Comparison of ENCODE assay signal across 8 mouse cellular contexts in genomic region chr7:80357156-80357555, GRCm38 (mm10). TPM values are rescaled to one million over a fixed set of nuclear protein-coding genes. Genes with fewer than 3 reads are reported as not detected.
DNase-seq lines count a peak whose midpoint lies in the region; ATAC-seq and TF ChIP-seq lines count a peak whose summit lies in the region.

No protein-coding gene starts in this region.

- no peak overlapping the region for H3K4me3 ChIP-seq in left cerebral cortex, adult 2 months
- no peak overlapping the region for H3K4me3 ChIP-seq in heart, embryonic 15.5 days
- H3K4me3 ChIP-seq in neural tube, embryonic 12.5 days: no peak overlapping the region

- WGBS in heart, embryonic 15.5 days: 62% methylated on average over 8 of the region's 8 CpGs
- WGBS in neural tube, embryonic 12.5 days: 27% methylated on average over 8 of the region's 8 CpGs

- peak overlapping the region; percentile 57 for H3K27ac ChIP-seq in left cerebral cortex, adult 2 months
- H3K27ac ChIP-seq in heart, embryonic 15.5 days: peak overlapping the region; percentile 47
- H3K27ac ChIP-seq in neural tube, embryonic 12.5 days: no peak overlapping the region

- H3K4me1 ChIP-seq in heart, embryonic 15.5 days (replicated peaks): 0 out of 2 replicates have a peak, but pooled peaks cover 6% of the 10 kb centered on the region
- H3K4me1 ChIP-seq in neural tube, embryonic 12.5 days: peaks cover 16% of the 10 kb centered on the region

- intact Hi-C loops in left cerebral cortex, adult 2 months (cut with DNase I): no loop called here
- intact Hi-C loops in left cerebral cortex, postnatal 36 days (cut with DNase I): no loop called here

- H3K9me3 ChIP-seq in heart, embryonic 15.5 days (replicated peaks): no peaks in the 10 kb centered on the region
- H3K9me3 ChIP-seq in neural tube, embryonic 12.5 days: no peaks in the 10 kb centered on the region

- TF ChIP-seq CTCF in left cerebral cortex, adult 2 months (IDR thresholded peaks at IDR 0.05): no peak; the same call in 1 of the 2 replicates

- no peaks in the 10 kb centered on the region for H3K27me3 ChIP-seq in heart, embryonic 15.5 days
- H3K27me3 ChIP-seq in neural tube, embryonic 12.5 days (replicated peaks): no peaks in the 10 kb centered on the region

- ATAC-seq in heart, embryonic 15.5 days (replicated peaks; ENCODE audit: insufficient number of reproducible peaks, insufficient read depth, low FRiP score, low read depth): peak; percentile 47
- peak; percentile 63; the same call in 1 of the 2 replicates for ATAC-seq in neural tube, embryonic 12.5 days (ENCODE audit: low FRiP score, low read depth)

- H3K36me3 ChIP-seq in heart, embryonic 15.5 days: peaks cover 63% of the 10 kb centered on the region
- peaks cover 88% of the 10 kb centered on the region for H3K36me3 ChIP-seq in neural tube, embryonic 12.5 days

- H3K9ac ChIP-seq in heart, embryonic 15.5 days: no peak overlapping the region; the same call in 1 of the 2 replicates
- H3K9ac ChIP-seq in neural tube, embryonic 12.5 days: 0 out of 2 replicates have a peak overlapping the region, but pooled peaks have one; percentile 8

- no peak overlapping the region for H3K4me2 ChIP-seq in heart, embryonic 15.5 days
- peak overlapping the region; percentile 9; the same call in 1 of the 2 replicates for H3K4me2 ChIP-seq in neural tube, embryonic 12.5 days (replicated peaks)

- DNase-seq in adrenal gland, adult (ENCODE audit: inconsistent age in 2 of 2, low spot score in 1 of 2): peak; percentile 50 to 84
- no peak for DNase-seq in adrenal gland, postnatal 25 days
- DNase-seq in left cerebral cortex, adult 2 months (ENCODE audit: extremely low spot score in 1 of 2, low spot score in 2 of 2): no peak
- no peak for DNase-seq in left cerebral cortex, postnatal 36 days (ENCODE audit: low spot score in 2 of 2)
- no peak for DNase-seq in spleen, adult 18-20 months
- DNase-seq in cerebellum, postnatal 4 days (ENCODE audit: low spot score in 2 of 2): no peak

RNA-seq across cellular contexts. Expression of gene Man2a2, which starts 14.0 kb away (rescaled TPM):
- 92.6 and 109 TPM in 2 replicates for total RNA-seq in adrenal gland, postnatal 25 days (2021)
- 100 to 1,000 TPM; 152 to 157 TPM for total RNA-seq in left cerebral cortex, adult 2 months (2021)
- 100 to 1,000 TPM; 128 to 158 TPM for total RNA-seq in left cerebral cortex, postnatal 36 days (2021)
- polyA plus RNA-seq in heart, embryonic 15.5 days (2015; fragmentation: Nextera tagmentation; extraction: Ambion mirVana): 15.1 and 21.1 TPM in 2 replicates
- polyA plus RNA-seq in neural tube, embryonic 12.5 days (2016; fragmentation: Nextera tagmentation; extraction: Ambion mirVana): 25.0 and 25.5 TPM in 2 replicates

RNA-seq across cellular contexts. Expression of gene Hddc3, which starts 14.3 kb away (rescaled TPM):
- total RNA-seq in adrenal gland, postnatal 25 days (2021): 32.8 and 37.9 TPM in 2 replicates
- 10 to 100 TPM; 46.4 to 56.4 TPM for total RNA-seq in left cerebral cortex, adult 2 months (2021)
- 10 to 100 TPM; 52.9 to 65.7 TPM for total RNA-seq in left cerebral cortex, postnatal 36 days (2021)
- polyA plus RNA-seq in heart, embryonic 15.5 days (2015; fragmentation: Nextera tagmentation; extraction: Ambion mirVana): 16.1 and 17.4 TPM in 2 replicates
- polyA plus RNA-seq in neural tube, embryonic 12.5 days (2016; fragmentation: Nextera tagmentation; extraction: Ambion mirVana): 20.6 and 21.1 TPM in 2 replicates

RNA-seq across cellular contexts. Expression of gene Unc45a, which starts 16.4 kb away (rescaled TPM):
- 47.0 and 49.5 TPM in 2 replicates for total RNA-seq in adrenal gland, postnatal 25 days (2021)
- 10 to 100 TPM; 37.7 to 43.7 TPM for total RNA-seq in left cerebral cortex, adult 2 months (2021)
- total RNA-seq in left cerebral cortex, postnatal 36 days (2021): 10 to 100 TPM; 36.4 to 39.6 TPM
- 16.6 and 21.5 TPM in 2 replicates for polyA plus RNA-seq in heart, embryonic 15.5 days (2015; fragmentation: Nextera tagmentation; extraction: Ambion mirVana)
- polyA plus RNA-seq in neural tube, embryonic 12.5 days (2016; fragmentation: Nextera tagmentation; extraction: Ambion mirVana): 55.8 and 59.9 TPM in 2 replicates

RNA-seq across cellular contexts. Expression of gene Fes, which starts 30.6 kb away (rescaled TPM):
- 10.0 and 12.0 TPM in 2 replicates for total RNA-seq in adrenal gland, postnatal 25 days (2021)
- 1 to 10 TPM; 5.3 to 6.8 TPM for total RNA-seq in left cerebral cortex, adult 2 months (2021)
- total RNA-seq in left cerebral cortex, postnatal 36 days (2021): 1 to 10 TPM; 6.0 to 7.1 TPM
- polyA plus RNA-seq in heart, embryonic 15.5 days (2015; fragmentation: Nextera tagmentation; extraction: Ambion mirVana): 10.9 and 14.4 TPM in 2 replicates
- 7.7 and 9.0 TPM in 2 replicates for polyA plus RNA-seq in neural tube, embryonic 12.5 days (2016; fragmentation: Nextera tagmentation; extraction: Ambion mirVana)

RNA-seq across cellular contexts. Expression of gene Rccd1, which starts 32.9 kb away (rescaled TPM):
- total RNA-seq in adrenal gland, postnatal 25 days (2021): 15.4 and 19.1 TPM in 2 replicates
- total RNA-seq in left cerebral cortex, adult 2 months (2021): 10 to 100 TPM; 14.9 to 15.2 TPM
- 10 to 100 TPM; 13.1 to 17.1 TPM for total RNA-seq in left cerebral cortex, postnatal 36 days (2021)
- polyA plus RNA-seq in heart, embryonic 15.5 days (2015; fragmentation: Nextera tagmentation; extraction: Ambion mirVana): 7.9 and 9.0 TPM in 2 replicates
- polyA plus RNA-seq in neural tube, embryonic 12.5 days (2016; fragmentation: Nextera tagmentation; extraction: Ambion mirVana): 10.2 and 12.5 TPM in 2 replicates

Comparison
In these comparisons a context has a peak if more than half of its experiments do, and no peak if none do; other contexts are left out.
1. DNase-seq: peak in adrenal gland, adult (2 of 2); none in adrenal gland, postnatal 25 days (single experiment), left cerebral cortex, adult 2 months (0 of 2), left cerebral cortex, postnatal 36 days (0 of 2), spleen, adult 18-20 months (0 of 2) and cerebellum, postnatal 4 days (0 of 2).